Mouse (Mus musculus) intestine, postnatal 0 days (tissue): ENCODE results near the gene H2-Q1. TPM values are rescaled to one million over a fixed set of nuclear protein-coding genes. Genes with fewer than 3 reads are reported as not detected.
"Not testable (repeated sequence)": the region's sequence is repeated elsewhere in the genome, so short reads cannot be mapped to it uniquely, and the experiment has no call there.

ENCODE experiments used
- ATAC-seq: fragments of 200-750 bp; cut with Nextera tagmentation; 2 replicates; pipeline ENCODE4 v1.8.0; 2017; ENCODE audit warnings: mild to moderate bottlenecking, moderate TSS enrichment, moderate library complexity
- H3K27ac ChIP-seq: fragments of 300-500 bp; sonication (generic); 2 replicates; pipeline ENCODE4 v1.5.1; 2014; ENCODE audit warnings: mild to moderate bottlenecking, low read depth, low read length, moderate library complexity
- H3K27me3 ChIP-seq: fragments of 300-500 bp; sonication (generic); replicated peaks from 2 replicates; pipeline ENCODE4 v1.6.1; 2014; ENCODE audit warnings: low read length, mixed read lengths; ENCODE audit not compliant: control insufficient read depth, insufficient read depth
- H3K36me3 ChIP-seq: fragments of 300-500 bp; sonication (generic); 2 replicates; pipeline ENCODE4 v1.6.1; 2014; ENCODE audit warnings: mild to moderate bottlenecking, moderate library complexity; ENCODE audit not compliant: control insufficient read depth, insufficient read depth
- H3K4me1 ChIP-seq: fragments of 300-500 bp; sonication (generic); replicated peaks from 2 replicates; pipeline ENCODE4 v1.6.1; 2014; ENCODE audit warnings: antibody characterized with exemption, low read length, mixed read lengths; ENCODE audit not compliant: control insufficient read depth, insufficient read depth
- H3K4me2 ChIP-seq: fragments of 300-500 bp; sonication (generic); replicated peaks from 2 replicates; pipeline ENCODE4 v1.6.1; 2014; ENCODE audit warnings: low read depth, mild to moderate bottlenecking, moderate library complexity
- H3K4me3 ChIP-seq: fragments of 300-500 bp; sonication (generic); 2 replicates; pipeline ENCODE4 v1.5.1; 2014; ENCODE audit warnings: low read depth, low read length
- H3K9ac ChIP-seq: fragments of 300-500 bp; sonication (generic); 2 replicates; pipeline ENCODE4 v1.6.1; 2014; ENCODE audit warnings: mild to moderate bottlenecking, low read depth, low read length
- H3K9me3 ChIP-seq: fragments of 300-500 bp; sonication (generic); 2 replicates; pipeline ENCODE4 v1.6.1; 2016; ENCODE audit warnings: mixed run types; ENCODE audit not compliant: control insufficient read depth
- CTCF ChIP-seq: sonication (generic); IDR thresholded peaks from 2 replicates; pipeline ENCODE4 v1.5.1; 2016; ENCODE audit warnings: low read depth, mild to moderate bottlenecking, control low read depth, antibody characterized with exemption, moderate library complexity
- whole genome bisulfite sequencing: fragments of 180-500 bp; shearing (Covaris S2); extraction: QIAGEN DNeasy Blood & Tissue Kit; methylation state at CpG from one replicate; pipeline ENCODE4 v1.1.7; 2014; 5-methylcytosine and 5-hydroxymethylcytosine counted together
- polyA plus RNA-seq: library from polyadenylated mRNA; unstranded; fragments of >200 nt; fragmentation: Nextera tagmentation; extraction: Ambion mirVana; gene quantifications from 2 replicates; pipeline ENCODE4 v1.2.1, GENCODE M21; 2015

The H2-Q1 gene
- polyA plus RNA-seq, 1 experiment from 2014 or later = 60.6 TPM

- Histone ChIP-seq H3K27me3 (peaks cover 8% of the 10 kb centered on the region; the same call in 1 of the 2 replicates), H3K9ac (peak within 1 kb of the TSS; percentile 45), H3K4me3 (peak within 1 kb of the TSS; percentile 53), H3K27ac (peak within 1 kb of the TSS; percentile 87), H3K36me3 (no peaks in the 10 kb centered on the region), H3K4me2 (peak within 1 kb of the TSS; percentile 82), H3K4me1 (no peaks in the 10 kb centered on the region), H3K9me3 (no peaks in the 10 kb centered on the region)
- 1% methylated on average over 39 of the region's 40 CpGs for WGBS
- 0 out of 2 replicates have a peak, but pooled peaks have one; percentile 1 for TF ChIP-seq CTCF
- ATAC-seq = peak; percentile 94
These were observed 22.0 kb downstream of the H2-Q1 start, which contains the start of gene H2-Q2 for GRCm38 (mm10) chr17:35342071-35342671. TSS of gene H2-Q2 (plus strand) at chr17:35342242.

GRCm38 (mm10) chr17:35342711-35343476 is 22.7 kb downstream of the H2-Q1 start:
- no peaks in the 10 kb centered on the region for H3K9me3 ChIP-seq
- H3K27me3 ChIP-seq = peaks cover 8% of the 10 kb centered on the region; the same call in 1 of the 2 replicates
- ATAC-seq = peak; percentile 48
- TF ChIP-seq CTCF = no peak
- no peaks in the 10 kb centered on the region for H3K36me3 ChIP-seq
- peak overlapping the region; percentile 82 for H3K4me2 ChIP-seq
- peak overlapping the region; percentile 45 for H3K9ac ChIP-seq
- H3K4me1 ChIP-seq = no peaks in the 10 kb centered on the region
- WGBS = 3% methylated on average over 42 of the region's 46 CpGs
- H3K4me3 ChIP-seq = peak overlapping the region; percentile 53
- peak overlapping the region; percentile 87 for H3K27ac ChIP-seq

- H3K36me3 ChIP-seq, H3K4me1 ChIP-seq, H3K27ac ChIP-seq, H3K4me3 ChIP-seq, H3K9ac ChIP-seq, H3K27me3 ChIP-seq, H3K4me2 ChIP-seq, H3K9me3 ChIP-seq: not testable (repeated sequence)
- ATAC-seq = peak; percentile 60
These were observed 27.5 kb downstream of the H2-Q1 start for GRCm38 (mm10) chr17:35347659-35348058.

GRCm38 (mm10) chr17:35353275-35353674 is 33.1 kb downstream of the H2-Q1 start:
- H3K4me1 ChIP-seq, H3K27ac ChIP-seq, H3K9me3 ChIP-seq, H3K9ac ChIP-seq, H3K4me2 ChIP-seq, H3K4me3 ChIP-seq, ATAC-seq, H3K36me3 ChIP-seq, H3K27me3 ChIP-seq: not testable (repeated sequence)
- 43% methylated on average over 6 of the region's 6 CpGs for WGBS

- H3K27ac ChIP-seq = no peak overlapping the region
- 0 out of 2 replicates have a peak, but pooled peaks cover 3% of the 10 kb centered on the region for H3K4me1 ChIP-seq
- H3K9ac ChIP-seq = no peak overlapping the region
- H3K4me2 ChIP-seq = no peak overlapping the region
- no peak overlapping the region for H3K4me3 ChIP-seq
- no peak for TF ChIP-seq CTCF
- 83% methylated on average over 2 of the region's 2 CpGs for WGBS
- no peaks in the 10 kb centered on the region for H3K9me3 ChIP-seq
- H3K36me3 ChIP-seq = no peaks in the 10 kb centered on the region
- H3K27me3 ChIP-seq = no peaks in the 10 kb centered on the region
- no peak for ATAC-seq
These were observed 33.9 kb downstream of the H2-Q1 start for GRCm38 (mm10) chr17:35354071-35354470.

- H3K4me2 ChIP-seq = no peak overlapping the region
- 0 out of 2 replicates have a peak, but pooled peaks cover 3% of the 10 kb centered on the region for H3K4me1 ChIP-seq
- H3K9ac ChIP-seq = no peak overlapping the region
- H3K27ac ChIP-seq = no peak overlapping the region
- H3K27me3 ChIP-seq = no peaks in the 10 kb centered on the region
- no peaks in the 10 kb centered on the region for H3K9me3 ChIP-seq
- no peak for TF ChIP-seq CTCF
- no peaks in the 10 kb centered on the region for H3K36me3 ChIP-seq
- ATAC-seq = no peak
- H3K4me3 ChIP-seq = no peak overlapping the region
- 16% methylated on average over 1 of the region's 1 CpGs for WGBS
These were observed 36.9 kb downstream of the H2-Q1 start for GRCm38 (mm10) chr17:35357086-35357485.
